Mouse (Mus musculus): Measurements from ENCODE around the gene Ino80e.

GRCm38 (mm10) chr7:126850161-126850560 lies 12.0 kb downstream of the Ino80e start:
- TF ChIP-seq POLR2A (IDR thresholded peaks at IDR 0.05; ENCODE audit: insufficient read length, low read depth) (no peak), POLR2AphosphoS2 (IDR thresholded peaks at IDR 0.05; ENCODE audit: insufficient read length, low read depth) (no peak), TCF12 (IDR thresholded peaks at IDR 0.05; ENCODE audit: insufficient read depth, poor library complexity, severe bottlenecking) (no peak), MYOD1 (IDR thresholded peaks at IDR 0.05; ENCODE audit: control insufficient read depth in 1 of 3, insufficient read length in 2 of 3, low read depth in 2 of 3) (no peak), SRF (IDR thresholded peaks at IDR 0.05; ENCODE audit: control insufficient read depth, insufficient read length, low read depth) (no peak), E2F4 (IDR thresholded peaks at IDR 0.05; ENCODE audit: insufficient read depth) (no peak)
